Mouse (Mus musculus): Measurements from ENCODE around the gene Iqsec1.

- TF ChIP-seq CTCF (conservative IDR thresholded peaks at IDR 0.05; ENCODE audit: low read length) (no peak), POU5F1 (IDR thresholded peaks at IDR 0.05; ENCODE audit: borderline replicate concordance, low read length) (no peak), NANOG (IDR thresholded peaks at IDR 0.05; ENCODE audit: borderline replicate concordance, low read length) (no peak)
Measured at GRCm38 (mm10) chr6:90806743-90807142, 181.7 kb downstream of the Iqsec1 start.
